In the genomic region with DNA sequence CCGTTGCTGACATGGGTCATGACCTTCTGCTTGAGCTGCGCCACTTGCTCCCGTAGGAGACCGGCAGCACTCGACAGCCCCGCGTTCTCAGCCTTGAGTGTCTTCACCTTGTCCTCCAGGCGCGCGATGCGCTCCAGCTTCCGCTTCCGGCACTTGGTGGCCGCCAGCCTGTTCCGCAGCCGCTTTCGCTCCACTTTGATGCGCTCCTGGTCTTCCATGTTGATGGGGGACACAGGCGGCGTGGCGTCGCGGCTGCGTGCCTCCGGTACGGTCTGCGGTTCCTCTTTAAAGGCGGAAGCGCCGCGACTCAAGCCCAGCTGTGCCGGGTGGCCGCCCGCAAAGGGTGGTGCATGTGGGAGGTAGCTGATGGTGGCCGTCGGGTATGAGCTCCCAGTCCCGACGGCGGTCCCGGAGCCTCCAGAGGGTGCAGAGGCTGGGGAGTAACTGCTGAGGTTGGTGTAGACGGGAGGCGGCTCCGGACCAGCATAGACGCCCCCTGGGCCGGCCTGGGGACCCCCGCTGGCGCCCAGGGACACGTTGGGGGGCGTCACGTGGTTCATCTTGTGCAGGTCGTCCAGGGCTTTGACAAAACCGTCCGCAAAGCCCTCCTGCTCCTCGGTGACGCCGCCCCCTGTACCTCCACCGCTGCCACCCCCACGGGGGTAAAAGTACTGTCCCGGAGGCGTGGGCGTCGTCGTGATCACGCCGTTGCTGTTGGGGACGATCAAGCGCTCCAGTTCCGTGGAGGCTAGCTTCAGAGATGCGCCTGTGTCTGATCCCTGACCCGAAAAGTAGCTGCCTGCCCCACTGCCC, we compare ENCODE assay signal across 8 mouse cellular contexts. TPM values are rescaled to one million over a fixed set of nuclear protein-coding genes. Genes with fewer than 3 reads are reported as not detected.
A peak's percentile ranks its signal among the peaks of the same experiment; 100 is the strongest.
DNase-seq lines count a peak whose midpoint lies in the region; ATAC-seq lines count a peak whose summit lies in the region.

No protein-coding gene starts in this region.

- H3K36me3 ChIP-seq in intestine, embryonic 14.5 days (ENCODE audit: control insufficient read depth, insufficient read depth, low read length), result peaks cover 27% of the 10 kb centered on the region
- H3K36me3 ChIP-seq in limb, embryonic 11.5 days (ENCODE audit: control insufficient read depth, insufficient read depth, low read length), result peaks cover 4% of the 10 kb centered on the region; the same call in 1 of the 2 replicates
- H3K36me3 ChIP-seq in midbrain, embryonic 11.5 days (ENCODE audit: control insufficient read depth, insufficient read depth, low read length), result no peaks in the 10 kb centered on the region

- H3K4me1 ChIP-seq in intestine, embryonic 14.5 days (replicated peaks; ENCODE audit: control insufficient read depth, insufficient read depth, low read length), result peaks cover 64% of the 10 kb centered on the region
- H3K4me1 ChIP-seq in limb, embryonic 11.5 days (ENCODE audit: control insufficient read depth, insufficient read depth, low read length), result peaks cover 48% of the 10 kb centered on the region
- H3K4me1 ChIP-seq in midbrain, embryonic 11.5 days (ENCODE audit: control insufficient read depth, insufficient read depth, low read length), result peaks cover 43% of the 10 kb centered on the region

- H3K4me3 ChIP-seq in intestine, embryonic 14.5 days (ENCODE audit: low read depth, low read length), result peak overlapping the region; percentile 54
- peak overlapping the region; percentile 53 for H3K4me3 ChIP-seq in limb, embryonic 11.5 days (ENCODE audit: low read depth, low read length)
- H3K4me3 ChIP-seq in midbrain, embryonic 11.5 days (ENCODE audit: low read depth, low read length), result peak overlapping the region; percentile 33

- no peak for ATAC-seq in cerebellum, adult (ENCODE audit: insufficient number of reproducible peaks, low FRiP score, low TSS enrichment)
- no peak for ATAC-seq in intestine, embryonic 14.5 days (replicated peaks; ENCODE audit: low FRiP score, low TSS enrichment, low read depth)
- ATAC-seq in limb, embryonic 11.5 days (ENCODE audit: insufficient number of reproducible peaks, low FRiP score, low TSS enrichment, low read depth), result no peak
- ATAC-seq in midbrain, embryonic 11.5 days (ENCODE audit: low FRiP score), result no peak

- 1% methylated on average over 70 of the region's 70 CpGs for WGBS in intestine, embryonic 14.5 days
- 1% methylated on average over 70 of the region's 70 CpGs for WGBS in limb, embryonic 11.5 days
- WGBS in midbrain, embryonic 11.5 days, result 1% methylated on average over 70 of the region's 70 CpGs

- no peaks in the 10 kb centered on the region for H3K9me3 ChIP-seq in intestine, embryonic 14.5 days (ENCODE audit: control insufficient read depth, low read length)
- H3K9me3 ChIP-seq in limb, embryonic 11.5 days (ENCODE audit: control insufficient read depth, low read length), result no peaks in the 10 kb centered on the region
- H3K9me3 ChIP-seq in midbrain, embryonic 11.5 days (ENCODE audit: control insufficient read depth, low read length), result no peaks in the 10 kb centered on the region

- peak overlapping the region; percentile 70 for H3K27ac ChIP-seq in intestine, embryonic 14.5 days (ENCODE audit: low read depth)
- H3K27ac ChIP-seq in limb, embryonic 11.5 days (replicated peaks; ENCODE audit: low read depth, low read length), result no peak overlapping the region
- no peak overlapping the region; the same call in 1 of the 2 replicates for H3K27ac ChIP-seq in midbrain, embryonic 11.5 days (ENCODE audit: low read depth, low read length)

- H3K27me3 ChIP-seq in intestine, embryonic 14.5 days (replicated peaks; ENCODE audit: control insufficient read depth, insufficient read depth, low read length), result peaks cover 8% of the 10 kb centered on the region
- H3K27me3 ChIP-seq in limb, embryonic 11.5 days (ENCODE audit: control insufficient read depth, insufficient read depth, low read length), result peaks cover 15% of the 10 kb centered on the region
- peaks cover 38% of the 10 kb centered on the region for H3K27me3 ChIP-seq in midbrain, embryonic 11.5 days (ENCODE audit: control insufficient read depth, insufficient read depth, low read length)

- peak overlapping the region; percentile 67 for H3K9ac ChIP-seq in intestine, embryonic 14.5 days (ENCODE audit: low read length)
- H3K9ac ChIP-seq in limb, embryonic 11.5 days (ENCODE audit: low read length), result peak overlapping the region; percentile 57
- peak overlapping the region; percentile 53 for H3K9ac ChIP-seq in midbrain, embryonic 11.5 days (ENCODE audit: low read length)

- peak overlapping the region; percentile 99 for H3K4me2 ChIP-seq in intestine, embryonic 14.5 days (ENCODE audit: low read length)
- H3K4me2 ChIP-seq in limb, embryonic 11.5 days (ENCODE audit: low read depth, severe bottlenecking), result peak overlapping the region; percentile 97
- peak overlapping the region; percentile 68 for H3K4me2 ChIP-seq in midbrain, embryonic 11.5 days

- DNase-seq in cerebellum, adult 11-12 months, result peak; percentile 75
- peak; percentile 80 for DNase-seq in cerebellum, adult 9-11 months
- DNase-seq in gastrocnemius, postnatal 25 days, result peak; percentile 63
- peak; percentile 86 for DNase-seq in intestine, embryonic 14.5 days (ENCODE audit: low spot score)
- DNase-seq in limb, embryonic 11.5 days (ENCODE audit: low spot score), result peak; percentile 71
- DNase-seq in midbrain, embryonic 11.5 days (ENCODE audit: low spot score, missing footprints), result peak; percentile 88
- peak; percentile 81 to 82 for DNase-seq in spleen, postnatal 36 days (ENCODE audit: low spot score in 2 of 2)

RNA-seq across cellular contexts. Expression of a gene that starts 0.9 kb away (rescaled TPM):
- total RNA-seq in gastrocnemius, postnatal 25 days (2021), result 1 to 10 TPM; 5.1 to 6.9 TPM
- 14.4 and 17.2 TPM in 2 replicates for polyA plus RNA-seq in intestine, embryonic 14.5 days (2014; fragmentation: Nextera tagmentation; extraction: Ambion mirVana)
- 7.2 and 7.7 TPM in 2 replicates for polyA plus RNA-seq in limb, embryonic 11.5 days (2014; fragmentation: Nextera tagmentation; extraction: Ambion mirVana)
- polyA plus RNA-seq in midbrain, embryonic 11.5 days (2014; fragmentation: Nextera tagmentation; extraction: Ambion mirVana), result 3.4 and 4.5 TPM in 2 replicates

RNA-seq across cellular contexts. Expression of a gene that starts 8.1 kb away (rescaled TPM):
- 10 to 100 TPM; 22.2 to 24.7 TPM for total RNA-seq in gastrocnemius, postnatal 25 days (2021)
- 132 and 141 TPM in 2 replicates for polyA plus RNA-seq in intestine, embryonic 14.5 days (2014; fragmentation: Nextera tagmentation; extraction: Ambion mirVana)
- polyA plus RNA-seq in limb, embryonic 11.5 days (2014; fragmentation: Nextera tagmentation; extraction: Ambion mirVana), result 127 and 133 TPM in 2 replicates
- polyA plus RNA-seq in midbrain, embryonic 11.5 days (2014; fragmentation: Nextera tagmentation; extraction: Ambion mirVana), result 113 and 121 TPM in 2 replicates

RNA-seq across cellular contexts. Expression of a gene that starts 8.3 kb away (rescaled TPM):
- 100 to 1,000 TPM; 192 to 200 TPM for total RNA-seq in gastrocnemius, postnatal 25 days (2021)
- 771 and 821 TPM in 2 replicates for polyA plus RNA-seq in intestine, embryonic 14.5 days (2014; fragmentation: Nextera tagmentation; extraction: Ambion mirVana)
- 1,235 and 1,326 TPM in 2 replicates for polyA plus RNA-seq in limb, embryonic 11.5 days (2014; fragmentation: Nextera tagmentation; extraction: Ambion mirVana)
- polyA plus RNA-seq in midbrain, embryonic 11.5 days (2014; fragmentation: Nextera tagmentation; extraction: Ambion mirVana), result 1,298 and 1,349 TPM in 2 replicates

RNA-seq across cellular contexts. Expression of a gene that starts 8.4 kb away (rescaled TPM):
- not detected for total RNA-seq in gastrocnemius, postnatal 25 days (2021)
- polyA plus RNA-seq in intestine, embryonic 14.5 days (2014; fragmentation: Nextera tagmentation; extraction: Ambion mirVana), result not detected in 2 replicates
- not detected in 2 replicates for polyA plus RNA-seq in limb, embryonic 11.5 days (2014; fragmentation: Nextera tagmentation; extraction: Ambion mirVana)
- not detected in 2 replicates for polyA plus RNA-seq in midbrain, embryonic 11.5 days (2014; fragmentation: Nextera tagmentation; extraction: Ambion mirVana)

RNA-seq across cellular contexts. Expression of a gene that starts 12.8 kb away (rescaled TPM):
- 1 to 10 TPM; 1.1 to 1.3 TPM for total RNA-seq in gastrocnemius, postnatal 25 days (2021)
- polyA plus RNA-seq in intestine, embryonic 14.5 days (2014; fragmentation: Nextera tagmentation; extraction: Ambion mirVana), result 36.0 and 40.7 TPM in 2 replicates
- polyA plus RNA-seq in limb, embryonic 11.5 days (2014; fragmentation: Nextera tagmentation; extraction: Ambion mirVana), result 14.5 and 15.2 TPM in 2 replicates
- 11.4 and 11.8 TPM in 2 replicates for polyA plus RNA-seq in midbrain, embryonic 11.5 days (2014; fragmentation: Nextera tagmentation; extraction: Ambion mirVana)
